Mouse (Mus musculus) intestine, embryonic 14.5 days (tissue): Measurements from ENCODE around the gene Icam1. TPM values are rescaled to one million over a fixed set of nuclear protein-coding genes. Genes with fewer than 3 reads are reported as not detected.
"Not testable (repeated sequence)": the region's sequence is repeated elsewhere in the genome, so short reads cannot be mapped to it uniquely, and the experiment has no call there.

Source experiments
- ATAC-seq: fragments of 200-750 bp; cut with Nextera tagmentation; replicated peaks from 2 replicates; pipeline ENCODE4 v1.8.0; 2017; ENCODE audit warnings: low read depth, moderate number of reproducible peaks, moderate TSS enrichment, moderate library complexity; ENCODE audit not compliant: low FRiP score, low TSS enrichment
- DNase-seq: peaks from one replicate; pipeline ENCODE4 v3.0.0-alpha.2; 2018; ENCODE audit warnings: low spot score
- H3K27ac ChIP-seq: fragments of 300-500 bp; sonication (generic); 2 replicates; pipeline ENCODE4 v1.5.1; 2014; ENCODE audit warnings: low read depth, mild to moderate bottlenecking, control low read depth
- H3K27me3 ChIP-seq: fragments of 300-500 bp; sonication (generic); replicated peaks from 2 replicates; pipeline ENCODE4 v1.6.1; 2014; ENCODE audit warnings: low read length, control low read depth; ENCODE audit not compliant: control insufficient read depth, insufficient read depth
- H3K36me3 ChIP-seq: fragments of 300-500 bp; sonication (generic); 2 replicates; pipeline ENCODE4 v1.6.1; 2014; ENCODE audit warnings: low read length, control low read depth; ENCODE audit not compliant: control insufficient read depth, insufficient read depth
- H3K4me1 ChIP-seq: fragments of 300-500 bp; sonication (generic); replicated peaks from 2 replicates; pipeline ENCODE4 v1.6.1; 2014; ENCODE audit warnings: low read length, control low read depth, mixed read lengths; ENCODE audit not compliant: control insufficient read depth, insufficient read depth
- H3K4me2 ChIP-seq: fragments of 300-500 bp; sonication (generic); 2 replicates; pipeline ENCODE4 v1.6.1; 2014; ENCODE audit warnings: low read length
- H3K4me3 ChIP-seq: fragments of 300-500 bp; sonication (generic); 2 replicates; pipeline ENCODE4 v1.5.1; 2014; ENCODE audit warnings: low read depth, low read length, control low read depth, mixed read lengths
- H3K9ac ChIP-seq: fragments of 300-500 bp; sonication (generic); 2 replicates; pipeline ENCODE4 v1.6.1; 2014; ENCODE audit warnings: mild to moderate bottlenecking, low read length
- H3K9me3 ChIP-seq: fragments of 300-500 bp; sonication (generic); 2 replicates; pipeline ENCODE4 v1.6.1; 2016; ENCODE audit warnings: low read length, control low read depth; ENCODE audit not compliant: control insufficient read depth
- WGBS: fragments of 180-500 bp; shearing (Covaris S2); extraction: QIAGEN DNeasy Blood & Tissue Kit; methylation state at CpG from one replicate; pipeline ENCODE4 v1.1.7; 2014; 5-methylcytosine and 5-hydroxymethylcytosine counted together
- polyA plus RNA-seq: library from polyadenylated mRNA; unstranded; fragments of >200 nt; fragmentation: Nextera tagmentation; extraction: Ambion mirVana; gene quantifications from 2 replicates; pipeline ENCODE4 v1.2.1, GENCODE M21; 2014

Icam1 gene
- polyA plus RNA-seq, 1 experiment from 2014 or later = 11.4 TPM

- no peak overlapping the region for H3K27ac ChIP-seq
- H3K36me3 ChIP-seq = no peaks in the 10 kb centered on the region
- 4% methylated on average over 31 of the region's 31 CpGs for WGBS
- ATAC-seq = no peak
- DNase-seq = peak; percentile 62
- no peaks in the 10 kb centered on the region for H3K9me3 ChIP-seq
- peak overlapping the region; percentile 22; the same call in 1 of the 2 replicates for H3K9ac ChIP-seq
- peak overlapping the region; percentile 36 for H3K4me3 ChIP-seq
- H3K4me1 ChIP-seq = peaks cover 26% of the 10 kb centered on the region
- peak overlapping the region; percentile 53 for H3K4me2 ChIP-seq
- peaks cover 71% of the 10 kb centered on the region for H3K27me3 ChIP-seq
Measured at GRCm38 (mm10) chr9:21037481-21037891, 21.7 kb downstream of the Icam1 start.

- Histone ChIP-seq H3K27me3 (peaks cover 48% of the 10 kb centered on the region), H3K4me2 (no peak overlapping the region), H3K4me3 (no peak overlapping the region), H3K27ac (no peak overlapping the region), H3K4me1 (peaks cover 17% of the 10 kb centered on the region), H3K9ac (no peak overlapping the region), H3K9me3 (no peaks in the 10 kb centered on the region), H3K36me3 (no peaks in the 10 kb centered on the region)
- DNase-seq (no peak), ATAC-seq (no peak)
- WGBS = 73% methylated on average over 3 of the region's 3 CpGs
Measured at GRCm38 (mm10) chr9:21039779-21040178, 24.0 kb downstream of the Icam1 start.

- no peak for DNase-seq
- 23% methylated on average over 4 of the region's 4 CpGs for WGBS
- Histone ChIP-seq H3K4me1 (peaks cover 12% of the 10 kb centered on the region), H3K27ac (no peak overlapping the region), H3K27me3 (peaks cover 33% of the 10 kb centered on the region), H3K4me2 (no peak overlapping the region), H3K4me3 (no peak overlapping the region), H3K9me3 (no peaks in the 10 kb centered on the region), H3K36me3 (no peaks in the 10 kb centered on the region), H3K9ac (no peak overlapping the region)
- no peak for ATAC-seq
Measured at GRCm38 (mm10) chr9:21041308-21041707, 25.5 kb downstream of the Icam1 start.

GRCm38 (mm10) chr9:21043563-21043962 is 27.8 kb downstream of the Icam1 start:
- Histone ChIP-seq H3K36me3 (no peaks in the 10 kb centered on the region), H3K9ac (no peak overlapping the region), H3K4me2 (no peak overlapping the region), H3K4me1 (peaks cover 5% of the 10 kb centered on the region), H3K27me3 (peaks cover 10% of the 10 kb centered on the region), H3K27ac (no peak overlapping the region), H3K9me3 (no peaks in the 10 kb centered on the region), H3K4me3 (no peak overlapping the region)
- DNase-seq = no peak
- ATAC-seq = no peak
- WGBS = 90% methylated on average over 4 of the region's 4 CpGs

GRCm38 (mm10) chr9:21044785-21045184 is 29.0 kb downstream of the Icam1 start:
- not testable (repeated sequence) for H3K36me3 ChIP-seq, H3K27ac ChIP-seq, H3K4me1 ChIP-seq, ATAC-seq, DNase-seq, H3K4me3 ChIP-seq, H3K9me3 ChIP-seq, H3K9ac ChIP-seq, H3K4me2 ChIP-seq, H3K27me3 ChIP-seq
- WGBS = 46% methylated on average over 1 of the region's 1 CpGs

- Histone ChIP-seq H3K4me2 (no peak overlapping the region), H3K9ac (no peak overlapping the region), H3K9me3 (no peaks in the 10 kb centered on the region), H3K4me1 (peaks cover 5% of the 10 kb centered on the region), H3K36me3 (no peaks in the 10 kb centered on the region), H3K4me3 (no peak overlapping the region), H3K27ac (no peak overlapping the region), H3K27me3 (no peaks in the 10 kb centered on the region)
- DNase-seq = no peak
- ATAC-seq = no peak
- 78% methylated on average over 3 of the region's 3 CpGs for WGBS
Measured at GRCm38 (mm10) chr9:21045235-21045634, 29.4 kb downstream of the Icam1 start.

GRCm38 (mm10) chr9:21051578-21051977 is 35.8 kb downstream of the Icam1 start:
- 60% methylated on average over 10 of the region's 10 CpGs for WGBS
- ATAC-seq = no peak
- no peak overlapping the region for H3K4me2 ChIP-seq

GRCm38 (mm10) chr9:21062928-21063327 is 47.1 kb downstream of the Icam1 start:
- ATAC-seq (no peak), DNase-seq (no peak)
- no peak overlapping the region for H3K4me2 ChIP-seq
- WGBS = 94% methylated on average over 2 of the region's 2 CpGs
- H3K9ac ChIP-seq = no peak overlapping the region
- H3K27me3 ChIP-seq = no peaks in the 10 kb centered on the region
- no peak overlapping the region for H3K4me3 ChIP-seq
- H3K9me3 ChIP-seq = no peaks in the 10 kb centered on the region
- H3K36me3 ChIP-seq = peaks cover 36% of the 10 kb centered on the region
- no peaks in the 10 kb centered on the region for H3K4me1 ChIP-seq
- H3K27ac ChIP-seq = no peak overlapping the region

More at GRCm38 (mm10) chr9:21051578-21051977, 35.8 kb downstream of the Icam1 start:
- Histone ChIP-seq H3K27ac (no peak overlapping the region), H3K9me3 (no peaks in the 10 kb centered on the region), H3K4me3 (no peak overlapping the region), H3K27me3 (no peaks in the 10 kb centered on the region), H3K4me1 (no peaks in the 10 kb centered on the region), H3K9ac (no peak overlapping the region), H3K36me3 (no peaks in the 10 kb centered on the region)
- DNase-seq = no peak

GRCm38 (mm10) chr9:21067006-21067684 is 51.4 kb downstream of the Icam1 start, which contains the start of gene Zglp1:
Zglp1 (minus strand) TSS chr9:21067093.
- Histone ChIP-seq H3K9ac (no peak within 1 kb of the TSS), H3K4me2 (no peak within 1 kb of the TSS), H3K4me1 (0 out of 2 replicates have a peak, but pooled peaks cover under 1% of the 10 kb centered on the region), H3K9me3 (no peaks in the 10 kb centered on the region), H3K4me3 (no peak within 1 kb of the TSS), H3K27me3 (no peaks in the 10 kb centered on the region), H3K27ac (no peak within 1 kb of the TSS), H3K36me3 (peaks cover 51% of the 10 kb centered on the region)
- 82% methylated on average over 27 of the region's 27 CpGs for WGBS
- DNase-seq = no peak
- no peak for ATAC-seq
